Mouse (Mus musculus): ENCODE results near the gene Agbl3.

Gene Agbl3

GRCm38 (mm10) chr6:34780231-34780942 lies at the start of gene Agbl3:
Agbl3 (plus strand) TSS chr6:34780432.
- in situ Hi-C loops (cut with MboI, MseI) = no loop called here

DNA sequence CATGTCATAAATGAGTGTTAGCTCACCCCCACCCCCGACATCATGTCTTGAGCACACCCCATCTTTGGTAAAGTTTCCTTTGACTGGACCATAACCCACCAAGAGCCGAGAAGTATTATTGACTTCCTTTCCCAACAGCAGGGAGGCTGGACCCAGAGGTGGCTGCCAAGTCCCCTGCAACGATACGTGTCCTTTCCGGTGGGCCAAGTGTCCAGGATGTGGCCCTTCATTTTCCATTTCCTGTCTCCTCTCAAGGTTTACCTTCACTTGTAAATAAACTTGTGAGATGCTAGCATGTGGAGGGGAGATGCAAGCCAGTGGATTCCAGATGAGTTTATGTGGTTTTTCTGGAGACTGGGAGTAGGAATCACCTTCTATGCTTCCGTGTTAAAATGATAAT lies 49.2 kb upstream of the Agbl3 start:
- in situ Hi-C loops (cut with MboI, MseI) = no loop called here

GRCm38 (mm10) chr6:34731529-34731928 lies 48.7 kb upstream of the Agbl3 start:
- in situ Hi-C loops (cut with MboI, MseI) = no loop called here

- in situ Hi-C loops (cut with MboI, MseI) = no loop called here
These were observed 45.1 kb upstream of the Agbl3 start for GRCm38 (mm10) chr6:34734940-34735695.

DNA sequence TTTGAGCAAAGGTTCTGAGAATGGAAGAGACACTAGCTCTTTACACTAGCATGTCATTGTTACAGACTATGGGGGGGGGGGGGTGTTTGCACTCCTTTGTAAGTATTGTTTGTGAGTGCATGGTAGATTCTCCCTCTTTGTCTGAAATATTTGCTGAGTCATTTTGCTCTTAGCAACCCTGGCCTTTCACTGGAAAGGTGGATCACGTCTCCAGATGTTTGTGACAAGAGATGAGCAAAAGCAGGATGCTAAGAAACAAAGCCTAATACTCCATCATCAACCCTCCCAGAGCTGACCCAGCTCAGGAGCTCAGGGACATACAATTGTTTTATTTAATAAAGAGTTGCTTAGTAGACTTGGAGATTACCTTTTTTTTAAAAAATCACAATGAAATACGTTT lies 43.3 kb upstream of the Agbl3 start:
- in situ Hi-C loops (cut with MboI, MseI) = no loop called here

DNA sequence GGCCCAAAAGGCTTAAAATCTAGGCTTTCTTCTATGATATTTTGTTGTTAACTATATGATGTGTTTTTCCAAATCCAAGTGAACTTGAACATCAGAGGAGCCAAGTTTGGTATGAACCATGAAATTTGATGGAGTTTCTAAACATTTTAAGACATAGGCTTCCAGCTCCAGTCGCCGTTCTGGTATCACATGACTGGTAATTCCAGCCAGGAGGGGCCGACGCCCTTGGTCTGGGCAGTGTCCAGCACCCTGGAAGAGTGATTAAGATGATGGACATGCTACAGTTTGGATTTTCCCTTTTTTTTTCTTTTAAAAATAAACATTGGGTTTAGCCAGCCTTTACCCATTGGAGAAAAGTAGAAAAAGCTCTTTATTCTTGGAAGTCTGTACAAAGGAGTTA lies 36.3 kb upstream of the Agbl3 start:
- in situ Hi-C loops (cut with MboI, MseI) = no loop called here

DNA sequence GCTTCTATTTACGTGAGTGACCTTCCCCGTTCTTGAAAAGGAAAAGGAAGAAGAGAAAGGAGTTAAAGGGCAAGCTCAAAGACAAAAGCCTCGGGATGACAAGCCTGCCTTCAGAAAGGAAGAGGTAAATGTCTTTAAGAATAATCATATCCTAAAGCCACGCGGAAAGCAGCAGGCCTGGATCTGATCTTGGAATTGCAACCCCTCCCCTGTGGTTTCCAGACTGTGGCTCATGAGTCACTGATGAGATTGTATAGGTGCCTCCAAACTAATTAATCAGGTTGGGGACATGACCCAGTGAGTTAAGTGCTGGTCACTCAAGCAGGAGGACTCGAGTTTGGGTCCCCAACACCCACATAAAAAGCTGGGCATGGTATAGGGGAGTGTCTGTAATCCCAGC lies 32.4 kb upstream of the Agbl3 start:
- in situ Hi-C loops (cut with MboI, MseI) = no loop called here

DNA sequence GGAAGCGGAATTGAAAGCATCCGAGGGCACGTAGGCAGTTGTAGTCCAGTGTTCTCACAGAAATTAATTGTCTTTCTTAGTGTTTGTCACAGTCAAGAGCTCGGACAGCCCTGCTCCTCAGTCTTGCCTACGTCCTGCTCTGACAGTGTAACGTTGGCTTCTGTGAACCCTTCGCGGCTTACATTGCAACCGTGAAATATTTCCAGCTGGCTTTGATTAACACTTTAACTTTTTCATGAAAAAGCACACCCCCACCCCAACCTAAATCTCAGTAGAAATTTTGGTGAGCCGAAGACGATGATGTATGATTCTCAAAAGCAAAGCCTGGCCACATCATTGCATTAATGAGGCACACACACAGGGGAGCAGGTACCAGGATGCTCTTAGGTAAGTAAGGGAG lies 31.7 kb upstream of the Agbl3 start:
- in situ Hi-C loops (cut with MboI, MseI) = no loop called here

DNA sequence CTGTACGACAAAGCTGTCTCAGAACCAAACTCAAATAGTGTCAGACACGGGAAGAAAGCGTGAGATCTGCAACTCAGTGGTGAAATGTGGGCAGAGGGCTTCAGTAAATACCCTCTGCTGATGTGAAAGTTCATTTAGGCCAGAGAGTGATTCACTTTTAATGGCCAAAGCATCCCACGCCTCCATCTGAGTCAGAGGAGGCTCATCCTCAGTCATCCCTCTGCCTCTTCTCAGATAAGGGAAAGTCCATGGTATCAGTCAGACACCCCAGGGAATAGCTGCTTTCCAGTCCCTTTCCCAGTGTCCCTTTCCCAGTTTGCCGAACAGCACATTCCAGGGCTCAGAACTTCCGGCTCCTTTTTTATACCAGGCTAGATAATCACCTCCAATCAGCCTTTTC lies 30.7 kb upstream of the Agbl3 start:
- in situ Hi-C loops (cut with MboI, MseI) = no loop called here

- in situ Hi-C loops (cut with MboI, MseI) = loop anchor here (10.0 to 25.0 kb wide), 2 partner anchors 206 to 388 kb away; partner anchors contain the start of gene Akr1b8
These were observed 29.6 kb upstream of the Agbl3 start for GRCm38 (mm10) chr6:34750487-34751120.

GRCm38 (mm10) chr6:34751625-34752024 lies 28.6 kb upstream of the Agbl3 start:
- in situ Hi-C loops (cut with MboI, MseI) = loop anchor here (10.0 to 25.0 kb wide), 2 partner anchors 207 to 389 kb away; partner anchors contain the start of gene Akr1b8

GRCm38 (mm10) chr6:34754448-34754847 lies 25.8 kb upstream of the Agbl3 start:
- in situ Hi-C loops (cut with MboI, MseI) = loop anchor here (10.0 to 25.0 kb wide), 2 partner anchors 210 to 392 kb away; partner anchors contain the start of gene Akr1b8

- in situ Hi-C loops (cut with MboI, MseI) = loop anchor here (10.0 to 25.0 kb wide), 2 partner anchors 214 to 396 kb away; partner anchors contain the start of gene Akr1b8
These were observed 21.9 kb upstream of the Agbl3 start for GRCm38 (mm10) chr6:34758340-34758739.

- in situ Hi-C loops (cut with MboI, MseI) = loop anchor here (25.0 kb wide), 1 partner anchor 398 kb away; the partner anchor contains the start of gene Akr1b8
These were observed 20.2 kb upstream of the Agbl3 start for GRCm38 (mm10) chr6:34760023-34760422.

DNA sequence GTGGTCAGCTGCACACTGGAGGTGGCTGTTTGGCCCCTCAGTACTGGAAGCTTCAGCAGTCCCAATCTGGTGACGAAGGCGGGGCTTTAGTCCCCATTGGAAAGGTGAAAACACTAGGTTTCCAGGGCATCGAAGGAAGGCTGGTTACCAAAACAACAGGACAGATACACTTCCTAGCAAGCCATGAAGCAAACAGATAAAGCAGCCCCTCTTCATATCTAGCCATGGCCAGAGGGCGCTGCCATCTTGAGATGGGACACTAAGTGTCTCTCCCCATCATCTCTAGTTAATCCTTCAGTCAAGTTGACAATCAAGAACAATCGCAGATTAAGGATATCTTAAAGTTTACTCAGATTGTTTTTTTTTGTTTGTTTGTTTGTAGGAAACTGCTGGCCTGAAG lies 14.5 kb upstream of the Agbl3 start:
- in situ Hi-C loops (cut with MboI, MseI) = loop anchor here (25.0 kb wide), 1 partner anchor 403 kb away; the partner anchor contains the start of gene Akr1b8

DNA sequence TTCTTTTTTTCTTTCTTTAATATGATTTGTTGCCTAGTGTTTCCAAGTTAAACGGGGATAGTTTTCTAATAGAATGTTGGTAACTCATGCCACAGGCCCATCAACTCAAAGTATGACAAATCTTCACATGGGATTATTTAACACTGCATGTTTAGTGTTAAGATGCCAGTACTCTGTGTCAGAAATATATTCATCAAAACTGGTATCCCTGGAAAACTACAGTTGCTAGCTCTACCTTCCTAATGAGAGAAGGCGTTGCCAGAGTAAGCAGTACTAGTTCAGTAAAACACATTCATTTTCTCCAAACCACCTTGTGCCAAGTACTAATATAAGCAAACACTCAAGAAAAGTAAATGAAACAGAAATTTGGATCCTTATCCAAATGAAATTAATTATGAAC lies 10.2 kb upstream of the Agbl3 start:
- in situ Hi-C loops (cut with MboI, MseI) = loop anchor here (25.0 kb wide), 1 partner anchor 408 kb away; the partner anchor contains the start of gene Akr1b8

DNA sequence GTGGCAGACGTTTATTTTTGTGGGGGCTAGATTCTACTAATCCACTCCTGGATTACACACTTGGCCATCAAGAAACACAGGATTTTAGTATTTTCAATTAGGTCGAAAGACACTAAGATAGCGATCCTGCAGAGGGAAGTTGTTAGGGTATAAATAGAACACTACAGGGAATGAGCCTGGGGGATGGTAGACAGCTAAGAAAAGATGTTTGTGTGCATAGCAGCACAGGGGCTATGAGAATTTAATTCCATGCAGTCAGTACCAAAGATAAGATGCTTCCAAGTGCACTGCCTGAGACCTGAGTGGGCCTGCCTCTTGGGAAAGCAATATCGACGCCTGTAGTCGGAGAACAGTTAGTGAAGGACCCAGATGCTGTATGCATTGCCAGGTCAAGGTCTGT lies 9.7 kb upstream of the Agbl3 start:
- in situ Hi-C loops (cut with MboI, MseI) = loop anchor here (25.0 kb wide), 1 partner anchor 408 kb away; the partner anchor contains the start of gene Akr1b8

- in situ Hi-C loops (cut with MboI, MseI) = no loop called here
These were observed 3.8 kb upstream of the Agbl3 start for GRCm38 (mm10) chr6:34776396-34776795.

- in situ Hi-C loops (cut with MboI, MseI) = no loop called here
These were observed 3.1 kb upstream of the Agbl3 start for GRCm38 (mm10) chr6:34777094-34777493.

GRCm38 (mm10) chr6:34777981-34778668 lies 2.1 kb upstream of the Agbl3 start:
- in situ Hi-C loops (cut with MboI, MseI) = no loop called here

DNA sequence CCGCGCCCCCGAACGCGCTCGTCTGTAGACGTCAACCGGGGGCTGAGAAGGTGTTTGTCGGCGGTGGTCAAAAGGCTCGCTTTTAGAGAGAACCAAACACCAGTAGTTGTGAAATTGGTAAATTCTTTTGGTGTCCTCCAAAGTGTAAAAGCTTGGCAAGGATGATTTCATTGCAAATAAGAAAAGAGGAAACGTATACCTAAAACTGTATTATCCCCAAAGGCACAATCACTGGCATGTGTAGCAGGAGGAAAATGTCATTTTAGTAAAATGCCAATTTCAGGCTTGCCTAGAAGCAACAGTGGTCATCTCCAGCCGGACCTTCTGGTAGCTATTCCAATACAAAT lies 684 bp downstream of the Agbl3 start:
- in situ Hi-C loops (cut with MboI, MseI) = no loop called here

GRCm38 (mm10) chr6:34782493-34782892 lies 2.3 kb downstream of the Agbl3 start:
- in situ Hi-C loops (cut with MboI, MseI) = no loop called here
